Mouse (Mus musculus): ENCODE data around the gene Atl1.

Atl1 gene

GRCm38 (mm10) chr12:69884053-69884452 is 8.4 kb upstream of the Atl1 start:
- in situ Hi-C loops (cut with MboI), result no loop called here

- in situ Hi-C loops (cut with MboI), result no loop called here
These were observed 7.1 kb upstream of the Atl1 start for GRCm38 (mm10) chr12:69885170-69885923.

GRCm38 (mm10) chr12:69887776-69888175 is 4.6 kb upstream of the Atl1 start:
- in situ Hi-C loops (cut with MboI), result no loop called here

- in situ Hi-C loops (cut with MboI), result no loop called here
These were observed 4.1 kb upstream of the Atl1 start for GRCm38 (mm10) chr12:69888345-69888744.

GRCm38 (mm10) chr12:69890051-69890450 is 2.4 kb upstream of the Atl1 start:
- in situ Hi-C loops (cut with MboI), result loop anchor here (10.0 kb wide), 1 partner anchor 135 kb away; no protein-coding TSS in a partner anchor

GRCm38 (mm10) chr12:69890476-69890875 is 1.9 kb upstream of the Atl1 start:
- in situ Hi-C loops (cut with MboI), result loop anchor here (10.0 kb wide), 1 partner anchor 136 kb away; no protein-coding TSS in a partner anchor

GRCm38 (mm10) chr12:69891721-69892120 is 693 bp upstream of the Atl1 start:
- in situ Hi-C loops (cut with MboI), result loop anchor here (10.0 kb wide), 1 partner anchor 137 kb away; no protein-coding TSS in a partner anchor

GRCm38 (mm10) chr12:69893927-69894326 is 1.5 kb downstream of the Atl1 start:
- in situ Hi-C loops (cut with MboI), result loop anchor here (10.0 kb wide), 1 partner anchor 139 kb away; no protein-coding TSS in a partner anchor

GRCm38 (mm10) chr12:69895046-69895445 is 2.6 kb downstream of the Atl1 start:
- in situ Hi-C loops (cut with MboI), result loop anchor here (10.0 kb wide), 1 partner anchor 140 kb away; no protein-coding TSS in a partner anchor

- in situ Hi-C loops (cut with MboI), result loop anchor here (10.0 kb wide), 1 partner anchor 143 kb away; no protein-coding TSS in a partner anchor
These were observed 5.7 kb downstream of the Atl1 start for GRCm38 (mm10) chr12:69898119-69898518.

GRCm38 (mm10) chr12:69904991-69905390 is 12.6 kb downstream of the Atl1 start:
- in situ Hi-C loops (cut with MboI), result no loop called here

- in situ Hi-C loops (cut with MboI), result no loop called here
These were observed 15.5 kb downstream of the Atl1 start for GRCm38 (mm10) chr12:69907667-69908510.

- in situ Hi-C loops (cut with MboI), result no loop called here
These were observed 16.1 kb downstream of the Atl1 start for GRCm38 (mm10) chr12:69908511-69908900.

- in situ Hi-C loops (cut with MboI), result no loop called here
These were observed 19.5 kb downstream of the Atl1 start for GRCm38 (mm10) chr12:69911906-69912305.

- in situ Hi-C loops (cut with MboI), result no loop called here
These were observed 20.3 kb downstream of the Atl1 start for GRCm38 (mm10) chr12:69912737-69913136.

- in situ Hi-C loops (cut with MboI), result no loop called here
These were observed 25.5 kb downstream of the Atl1 start for GRCm38 (mm10) chr12:69917870-69918269.

- in situ Hi-C loops (cut with MboI), result no loop called here
These were observed 29.7 kb downstream of the Atl1 start for GRCm38 (mm10) chr12:69922099-69922498.

- in situ Hi-C loops (cut with MboI), result no loop called here
These were observed 30.7 kb downstream of the Atl1 start for GRCm38 (mm10) chr12:69923128-69923527.

- in situ Hi-C loops (cut with MboI), result no loop called here
These were observed 31.2 kb downstream of the Atl1 start for GRCm38 (mm10) chr12:69923603-69924002.

- in situ Hi-C loops (cut with MboI), result no loop called here
These were observed 31.6 kb downstream of the Atl1 start for GRCm38 (mm10) chr12:69924012-69924411.

- in situ Hi-C loops (cut with MboI), result no loop called here
These were observed 34.3 kb downstream of the Atl1 start for GRCm38 (mm10) chr12:69926716-69927115.

- in situ Hi-C loops (cut with MboI), result no loop called here
These were observed 45.3 kb downstream of the Atl1 start for GRCm38 (mm10) chr12:69937731-69938130.

GRCm38 (mm10) chr12:69939291-69939690 is 46.9 kb downstream of the Atl1 start:
- in situ Hi-C loops (cut with MboI), result no loop called here
